Comparison of ENCODE assay signal across 15 mouse cellular contexts in the genomic region with DNA sequence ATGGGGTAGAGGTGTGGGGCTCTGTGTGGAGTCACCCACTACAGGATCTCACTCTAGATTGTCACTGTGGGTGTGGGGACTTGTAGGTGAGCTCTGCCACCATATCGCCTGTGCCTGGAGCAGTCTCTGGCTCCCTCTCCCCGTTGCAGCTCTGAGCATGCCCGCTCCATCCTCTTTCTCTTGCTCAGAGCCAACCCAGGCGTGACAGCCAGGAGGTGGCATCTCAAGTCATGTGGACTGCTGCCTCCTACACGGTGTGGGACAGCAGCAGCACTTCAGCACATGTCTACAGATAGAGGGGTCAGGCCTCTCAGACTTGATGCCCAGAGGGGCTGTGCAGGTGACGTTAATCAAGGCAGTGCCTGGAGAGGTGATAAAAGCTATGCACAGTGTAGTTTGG. TPM values are rescaled to one million over a fixed set of nuclear protein-coding genes. Genes with fewer than 3 reads are reported as not detected.
DNase-seq lines count a peak whose midpoint lies in the region; ATAC-seq lines count a peak whose summit lies in the region.
"Had no signal": no experiment of that assay in that cellular context is flagged by ENCODE, and none has a peak within 500 bp of the region (broad histone marks: within the 10 kb centered on the region; RNA-seq: fewer than 3 reads in every experiment).

No protein-coding gene starts in this region.

- no peak overlapping the region for H3K4me3 ChIP-seq in kidney, embryonic 14.5 days (ENCODE audit: low read length)
- no peak overlapping the region for H3K4me3 ChIP-seq in neural tube, embryonic 13.5 days
- H3K4me3 ChIP-seq: heart, adult 2 months; limb, embryonic 13.5 days had no signal

- H3K27ac ChIP-seq in kidney, embryonic 14.5 days (ENCODE audit: low read depth, low read length): peak overlapping the region; percentile 33; the same call in 1 of the 2 replicates
- H3K27ac ChIP-seq in neural tube, embryonic 13.5 days (replicated peaks): peak overlapping the region; percentile 57; the same call in 1 of the 2 replicates
- H3K27ac ChIP-seq: heart, adult 2 months; macrophage had no signal

- no peaks in the 10 kb centered on the region for H3K36me3 ChIP-seq in kidney, embryonic 14.5 days (ENCODE audit: control insufficient read depth, insufficient read depth, low read length)
- no peaks in the 10 kb centered on the region for H3K36me3 ChIP-seq in neural tube, embryonic 13.5 days
- no peaks in the 10 kb centered on the region for H3K36me3 ChIP-seq in splenic B cell, adult 2 months (ENCODE audit: control insufficient read depth, insufficient read depth, low read length, poor library complexity, severe bottlenecking)
- H3K36me3 ChIP-seq: limb, embryonic 13.5 days had no signal

- H3K4me2 ChIP-seq in kidney, embryonic 14.5 days (replicated peaks; ENCODE audit: low read depth, low read length): no peak overlapping the region
- no peak overlapping the region for H3K4me2 ChIP-seq in neural tube, embryonic 13.5 days

- no peak for DNase-seq in kidney, postnatal 14 days
- no peak for DNase-seq in neural tube, embryonic 10.5 days (ENCODE audit: extremely low spot score, low spot score)
- peak; percentile 27 for DNase-seq in forelimb bud, embryonic 11.5 days (ENCODE audit: low read depth, low spot score)
- DNase-seq in splenic B cell, adult 2 months (ENCODE audit: low read depth, low spot score): peak; percentile 36
- no peak for DNase-seq in layer of hippocampus, adult 11-12 months (ENCODE audit: low spot score)
- no peak for DNase-seq in left cerebral cortex, adult 9 months (ENCODE audit: low spot score in 2 of 2)
- DNase-seq: adrenal gland, postnatal 25 days; embryo, embryonic 11 days; heart, adult 2 months; layer of hippocampus, postnatal 36 days; right cerebral cortex, postnatal 4 days had no signal

- no peak overlapping the region for H3K9ac ChIP-seq in kidney, embryonic 14.5 days (ENCODE audit: low read depth, low read length)
- H3K9ac ChIP-seq in neural tube, embryonic 13.5 days: no peak overlapping the region
- H3K9ac ChIP-seq: limb, embryonic 13.5 days had no signal

- no peaks in the 10 kb centered on the region for H3K27me3 ChIP-seq in kidney, embryonic 14.5 days (ENCODE audit: control insufficient read depth, insufficient read depth, low read length)
- H3K27me3 ChIP-seq in neural tube, embryonic 13.5 days: no peaks in the 10 kb centered on the region
- H3K27me3 ChIP-seq in splenic B cell, adult 2 months (ENCODE audit: control insufficient read depth, insufficient read depth, low read length, poor library complexity, severe bottlenecking): no peaks in the 10 kb centered on the region
- H3K27me3 ChIP-seq: limb, embryonic 13.5 days had no signal

- H3K9me3 ChIP-seq in kidney, embryonic 14.5 days (ENCODE audit: control insufficient read depth, low read length): no peaks in the 10 kb centered on the region
- H3K9me3 ChIP-seq in neural tube, embryonic 13.5 days: no peaks in the 10 kb centered on the region
- H3K9me3 ChIP-seq: limb, embryonic 13.5 days had no signal

- ATAC-seq in kidney, embryonic 14.5 days (ENCODE audit: low FRiP score, low TSS enrichment): peak; percentile 63
- ATAC-seq in neural tube, embryonic 13.5 days (ENCODE audit: low read depth): no peak

- H3K4me1 ChIP-seq in kidney, embryonic 14.5 days (ENCODE audit: control insufficient read depth, insufficient read depth, low read length): peaks cover 38% of the 10 kb centered on the region
- peaks cover 62% of the 10 kb centered on the region for H3K4me1 ChIP-seq in neural tube, embryonic 13.5 days (replicated peaks)

- 27% methylated on average over 6 of the region's 6 CpGs for WGBS in kidney, embryonic 14.5 days
- WGBS in neural tube, embryonic 13.5 days: 55% methylated on average over 6 of the region's 6 CpGs

RNA-seq across cellular contexts. Expression of gene Eya2, which starts 57.4 kb away (rescaled TPM):
- 7.0 and 10.4 TPM in 2 replicates for polyA plus RNA-seq in kidney, embryonic 14.5 days (2014; fragmentation: Nextera tagmentation; extraction: Ambion mirVana)
- polyA plus RNA-seq in neural tube, embryonic 13.5 days (2015; fragmentation: Nextera tagmentation; extraction: Ambion mirVana): 13.2 and 18.2 TPM in 2 replicates
- polyA plus RNA-seq: macrophage had no signal

Comparison
In these comparisons a context has a peak if more than half of its experiments do, and no peak if none do; other contexts are left out.
1. DNase-seq: peak in forelimb bud, embryonic 11.5 days (single experiment) and splenic B cell, adult 2 months (single experiment); none in kidney, postnatal 14 days (single experiment), neural tube, embryonic 10.5 days (single experiment), layer of hippocampus, adult 11-12 months (single experiment) and left cerebral cortex, adult 9 months (0 of 2).